Mouse (Mus musculus) hindbrain, embryonic 12.5 days (tissue): ENCODE measurements around the gene Lrrn2. TPM values are rescaled to one million over a fixed set of nuclear protein-coding genes. Genes with fewer than 3 reads are reported as not detected.

Experiments
- microRNA-seq: library from miRNA; unstranded; fragments of <30 nt; microRNA quantifications from one replicate; pipeline ENCODE4, GENCODE M21; 2017
- polyA plus RNA-seq: library from polyadenylated mRNA; unstranded; fragments of >200 nt; fragmentation: Nextera tagmentation; extraction: Ambion mirVana; gene quantifications from 2 replicates; pipeline ENCODE4 v1.2.1, GENCODE M21; 2016

The Lrrn2 gene
- polyA plus RNA-seq, 1 experiment from 2014 or later, result 17.0 TPM

Small RNA genes lying within 50 kb of the gene (microRNA-seq; reads per million reads assigned to microRNA genes)
- gene Gm44300, result not detected

Other genes with a start within 250 kb of the Lrrn2 start
- gene Nfasc, start 138.5 kb upstream of the Lrrn2 start, polyA plus RNA-seq, result 50.6 and 50.7 TPM in 2 replicates
- gene Mdm4, start 150.3 kb downstream of the Lrrn2 start, polyA plus RNA-seq, result 47.6 and 49.1 TPM in 2 replicates
- 17.0 and 19.8 TPM in 2 replicates for gene Pik3c2b, start 165.4 kb downstream of the Lrrn2 start, polyA plus RNA-seq